Mouse (Mus musculus): Measurements from ENCODE around the gene BC003965. TPM values are rescaled to one million over a fixed set of nuclear protein-coding genes. Genes with fewer than 3 reads are reported as not detected.
"Not testable (repeated sequence)": the region's sequence is repeated elsewhere in the genome, so short reads cannot be mapped to it uniquely, and the experiment has no call there.

BC003965 gene
- total RNA-seq, 2 experiments from 2014 or later, result 18.2 to 19.0 TPM

DNA sequence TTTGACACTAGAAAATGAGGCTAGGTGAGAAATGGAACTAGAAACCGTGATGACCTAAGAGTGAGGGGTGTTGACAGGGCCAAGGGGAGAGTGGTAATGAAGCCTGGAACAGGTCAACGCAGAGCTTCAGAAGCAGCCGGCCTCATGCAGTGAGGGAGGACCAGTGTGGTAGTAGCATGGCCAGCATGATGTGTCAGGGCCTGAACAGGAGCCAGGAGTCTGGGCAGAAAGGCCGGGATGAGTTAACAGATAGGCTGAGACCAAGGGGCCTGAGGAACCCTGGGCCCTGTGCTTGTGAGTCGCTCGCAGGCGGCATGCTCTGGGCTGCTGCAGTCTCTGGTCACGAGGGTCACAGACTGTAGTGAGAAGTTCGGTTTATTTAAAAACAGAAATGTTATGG is 34.6 kb downstream of the BC003965 start:
- no peak for DNase-seq (ENCODE audit: low spot score in 2 of 2)

GRCm38 (mm10) chr17:25219492-25220295 is 35.3 kb downstream of the BC003965 start:
- no peak for DNase-seq (ENCODE audit: low spot score in 2 of 2)

DNA sequence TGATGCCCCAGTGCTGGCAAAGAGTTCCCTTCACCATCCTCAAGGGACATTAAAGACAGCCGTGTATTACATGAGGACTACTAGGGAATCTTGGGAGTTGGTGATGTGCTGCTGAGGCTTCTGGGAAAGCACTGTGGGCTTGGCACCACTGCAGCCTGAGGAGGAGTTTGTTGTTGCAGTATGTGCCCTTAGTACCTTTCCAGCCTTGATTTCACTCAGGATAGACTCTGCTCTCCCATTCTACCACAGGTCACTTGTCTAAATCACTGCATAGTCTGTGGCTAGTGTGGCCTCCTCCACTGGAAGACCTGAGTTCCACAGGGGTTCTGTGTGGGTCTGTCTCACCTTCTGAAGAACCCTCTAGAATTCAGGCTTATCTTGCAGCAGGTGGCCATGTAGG is 36.4 kb downstream of the BC003965 start:
- no peak for DNase-seq (ENCODE audit: low spot score in 2 of 2)

- DNase-seq (ENCODE audit: low spot score in 2 of 2), result peak; percentile 47 to 56
Observed at GRCm38 (mm10) chr17:25221821-25222503, 37.6 kb downstream of the BC003965 start.

DNA sequence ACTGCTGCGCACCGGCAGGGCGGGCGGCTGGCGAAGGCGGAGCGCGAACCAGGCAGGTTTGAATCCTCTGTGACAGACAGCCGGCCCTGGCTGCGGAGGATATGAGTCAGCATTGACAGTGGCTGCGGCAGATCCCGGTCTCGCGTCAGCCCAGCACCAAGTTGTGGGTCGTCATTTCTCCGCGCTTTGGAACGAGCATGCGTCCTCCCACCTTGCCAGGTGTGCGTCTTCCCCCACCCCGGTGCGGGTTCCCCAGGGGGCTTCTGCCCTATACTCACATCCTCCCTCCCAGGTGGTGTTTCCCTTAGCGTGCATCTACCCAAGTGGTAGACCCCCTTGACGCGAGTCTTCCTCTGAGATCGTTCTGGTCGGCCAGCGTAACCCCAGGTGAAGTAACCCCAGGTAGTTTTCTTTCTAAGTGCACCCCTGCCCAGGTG is 38.2 kb downstream of the BC003965 start:
- DNase-seq (ENCODE audit: low spot score in 2 of 2), result not testable (repeated sequence)

DNA sequence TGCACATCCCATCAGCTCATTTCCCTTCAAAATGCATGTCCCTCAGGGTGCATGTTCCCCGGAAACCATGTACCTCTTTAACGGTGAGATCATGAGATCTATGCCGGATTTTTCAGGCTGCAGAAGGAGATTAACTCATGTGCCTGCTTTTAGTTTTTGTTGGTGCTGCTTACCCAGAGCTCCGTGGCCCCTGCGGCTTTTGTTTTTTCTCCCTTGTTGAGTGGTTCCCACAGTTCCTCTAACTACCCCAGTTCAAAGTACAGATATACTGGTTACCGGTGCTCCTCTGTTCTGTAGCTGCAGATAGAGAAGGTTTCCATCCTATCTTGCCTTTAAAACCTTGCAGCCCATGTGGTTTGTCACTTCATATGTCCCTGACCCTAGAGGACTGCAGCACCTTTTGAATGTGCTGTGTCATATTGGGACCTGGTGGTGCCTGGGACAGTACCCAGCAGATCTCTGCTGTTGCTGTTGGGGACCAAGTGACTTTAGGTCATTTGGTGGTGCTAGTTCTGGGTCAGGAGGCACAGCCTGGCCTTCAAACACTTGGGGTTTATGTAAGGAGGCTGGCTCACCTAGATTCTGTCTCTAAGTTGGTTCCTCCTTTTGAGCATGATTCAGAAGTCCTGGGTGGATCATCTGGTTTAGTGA is 38.7 kb downstream of the BC003965 start:
- DNase-seq (ENCODE audit: low spot score in 2 of 2), result no peak

DNA sequence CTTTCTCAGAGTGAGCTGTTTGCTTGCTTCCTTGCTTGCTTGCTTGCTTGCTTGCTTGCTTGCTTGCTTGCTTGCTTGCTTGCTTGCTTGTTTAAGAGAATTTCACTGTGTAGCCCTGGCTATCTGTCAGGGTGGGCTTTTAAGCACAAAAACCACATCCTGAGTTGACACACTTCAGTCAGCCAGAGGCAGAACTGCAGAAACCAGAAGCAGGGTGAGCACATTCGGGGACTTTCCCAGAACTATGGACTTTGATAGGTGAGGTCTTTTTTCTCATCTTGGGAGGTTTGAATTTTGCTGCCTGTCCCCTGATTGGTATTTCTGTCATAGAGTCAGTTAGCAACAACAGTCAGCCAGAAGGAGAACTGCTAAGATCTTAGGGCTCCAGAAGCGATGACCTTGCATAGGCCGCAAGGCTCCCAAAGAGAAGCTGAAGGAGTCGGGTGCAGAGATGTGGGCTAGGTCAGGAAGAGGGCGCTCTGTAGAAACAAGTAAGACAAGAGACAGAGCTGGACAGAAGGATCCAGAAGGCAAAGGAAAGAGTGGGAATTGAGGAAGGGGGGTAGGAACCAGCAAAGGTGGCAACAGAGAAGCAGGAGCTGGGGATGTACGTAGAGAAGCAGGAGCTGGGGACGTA is 40.4 kb downstream of the BC003965 start:
- DNase-seq (ENCODE audit: low spot score in 2 of 2), result no peak

- no peak for DNase-seq (ENCODE audit: low spot score in 2 of 2)
Observed at GRCm38 (mm10) chr17:25225659-25226058, 41.3 kb downstream of the BC003965 start.

GRCm38 (mm10) chr17:25227991-25228390 is 43.6 kb downstream of the BC003965 start:
- no peak for DNase-seq (ENCODE audit: low spot score in 2 of 2)

GRCm38 (mm10) chr17:25230014-25230655 is 45.8 kb downstream of the BC003965 start:
- not testable (repeated sequence) for DNase-seq (ENCODE audit: low spot score in 2 of 2)

DNA sequence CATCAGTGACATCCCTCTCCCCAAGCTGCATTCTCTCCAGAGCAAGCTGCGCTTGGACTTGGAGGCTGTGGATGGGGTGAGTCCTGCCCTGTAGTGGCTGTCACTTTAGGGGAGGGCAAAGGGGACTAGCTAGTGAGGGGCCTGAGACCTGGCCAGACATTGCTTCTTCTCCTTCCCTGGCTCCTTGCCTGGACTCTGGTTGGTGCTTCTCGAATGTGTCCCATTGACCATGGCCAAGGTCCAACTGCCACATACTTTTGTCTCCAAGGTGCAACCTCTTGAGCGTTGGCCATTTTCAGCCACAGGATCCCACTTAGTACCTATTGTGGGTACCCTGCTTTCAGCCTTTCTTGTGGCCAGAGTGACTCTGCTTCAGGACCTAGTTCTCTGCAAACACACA is 46.3 kb downstream of the BC003965 start:
- DNase-seq (ENCODE audit: low spot score in 2 of 2), result no peak

GRCm38 (mm10) chr17:25231621-25232020 is 47.3 kb downstream of the BC003965 start:
- not testable (repeated sequence) for DNase-seq (ENCODE audit: low spot score in 2 of 2)

DNA sequence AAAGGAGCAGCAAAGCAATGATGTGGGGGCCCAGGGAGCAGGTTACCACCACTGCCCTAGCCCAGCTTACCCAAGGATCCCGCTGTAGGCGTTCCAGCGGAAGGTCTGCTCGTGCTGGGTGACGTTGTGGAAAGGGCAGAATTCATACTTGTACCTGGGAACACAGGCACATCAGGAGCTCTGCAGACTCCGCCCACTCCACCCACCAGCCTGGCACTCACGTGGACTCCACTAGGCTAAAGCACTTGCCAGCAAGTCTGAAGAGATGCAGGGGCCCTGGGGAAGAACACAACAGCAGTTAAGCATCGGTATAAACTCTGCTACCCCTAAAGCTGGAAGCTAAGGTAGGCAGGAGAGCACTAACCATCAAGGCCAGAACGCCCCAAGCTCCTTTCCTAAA is 51.3 kb downstream of the BC003965 start:
- no peak for DNase-seq (ENCODE audit: low spot score in 2 of 2)

Other genes starting within 250 kb of the BC003965 start
- gene Mapk8ip3, start 247.6 kb upstream of the BC003965 start, total RNA-seq (2021), result 100 to 1,000 TPM; 276 to 287 TPM
- gene Jpt2, start 223.9 kb upstream of the BC003965 start, total RNA-seq (2021), result 10 to 100 TPM; 13.0 to 14.1 TPM
- 10 to 100 TPM; 27.2 to 28.9 TPM for gene Cramp1l, start 168.8 kb upstream of the BC003965 start, total RNA-seq (2021)
- gene Ift140, start 168.5 kb upstream of the BC003965 start, total RNA-seq (2021), result 10 to 100 TPM; 25.6 to 30.1 TPM
- 1 to 10 TPM; 7.4 to 7.9 TPM for gene Tmem204, start 101.0 kb upstream of the BC003965 start, total RNA-seq (2021)
- 10 to 100 TPM; 36.5 to 43.3 TPM for gene Telo2, start 68.6 kb upstream of the BC003965 start, total RNA-seq (2021)
- 1 to 10 TPM in 1 of 2 experiments, under 1 TPM in 1; 0.89 to 1.4 TPM for gene Ptx4, start 63.8 kb upstream of the BC003965 start, total RNA-seq (2021)
- 10 to 100 TPM; 40.3 to 46.5 TPM for gene Clcn7, start 51.2 kb upstream of the BC003965 start, total RNA-seq (2021)
- gene Ccdc154, start 22.1 kb upstream of the BC003965 start, total RNA-seq (2021), result under 1 TPM in 1 of 2 experiments, not detected in 1; 0.18 TPM
- not detected for gene Gm38655, start 9.1 kb upstream of the BC003965 start, total RNA-seq (2021)
- gene Unkl, start 3.8 kb downstream of the BC003965 start, total RNA-seq (2021), result 10 to 100 TPM; 32.0 to 33.7 TPM
- gene Gnptg, start 55.6 kb downstream of the BC003965 start, total RNA-seq (2021), result 10 to 100 TPM; 59.1 to 62.9 TPM
- 10 to 100 TPM; 31.0 to 35.6 TPM for gene Tsr3, start 55.6 kb downstream of the BC003965 start, total RNA-seq (2021)
- 10 to 100 TPM; 13.7 to 14.6 TPM for gene Baiap3, start 71.8 kb downstream of the BC003965 start, total RNA-seq (2021)
- 100 to 1,000 TPM; 238 to 255 TPM for gene Ube2i, start 90.1 kb downstream of the BC003965 start, total RNA-seq (2021)
- not detected for gene Prss34, start 113.8 kb downstream of the BC003965 start, total RNA-seq (2021)
- gene Prss28, start 124.1 kb downstream of the BC003965 start, total RNA-seq (2021), result not detected
- not detected for gene Prss29, start 134.1 kb downstream of the BC003965 start, total RNA-seq (2021)
- not detected for gene Tpsab1, start 161.0 kb downstream of the BC003965 start, total RNA-seq (2021)
- gene Tpsb2, start 181.8 kb downstream of the BC003965 start, total RNA-seq (2021), result 1 to 10 TPM in 1 of 2 experiments, under 1 TPM in 1; 0.42 to 1.0 TPM
- gene Tpsg1, start 184.7 kb downstream of the BC003965 start, total RNA-seq (2021), result not detected
- gene Cacna1h, start 249.2 kb downstream of the BC003965 start, total RNA-seq (2021), result 100 to 1,000 TPM in 1 of 2 experiments, 10 to 100 TPM in 1; 91.4 to 104 TPM

All from layer of hippocampus, postnatal 10 days (tissue).